Mouse (Mus musculus) heart, adult 2 months (tissue): ENCODE measurements around the gene Zdhhc13. TPM values are rescaled to one million over a fixed set of nuclear protein-coding genes. Genes with fewer than 3 reads are reported as not detected.
A peak's percentile ranks its signal among the peaks of the same experiment; 100 is the strongest.

Experiments
- DNase-seq, 2 experiments: peaks; one replicate each; pipeline ENCODE4 v3.0.0; 2021
- H3K27ac ChIP-seq: fragments of 200-600 bp; 2 replicates; pipeline ENCODE4 v1.8.1; 2022
- H3K27me3 ChIP-seq: fragments of 200-500 bp; 2 replicates; pipeline ENCODE4 v1.6.1; 2012; ENCODE audit warnings: mild to moderate bottlenecking, low read length, inconsistent platforms, mixed read lengths; ENCODE audit not compliant: control insufficient read depth, insufficient read depth
- H3K36me3 ChIP-seq: fragments of 200-500 bp; 2 replicates; pipeline ENCODE4 v1.6.1; 2012; ENCODE audit warnings: low read length, inconsistent platforms; ENCODE audit not compliant: control insufficient read depth, insufficient read depth
- H3K4me1 ChIP-seq: fragments of 200-500 bp; 2 replicates; pipeline ENCODE4 v1.6.1; 2011; ENCODE audit warnings: low read length; ENCODE audit not compliant: control insufficient read depth, insufficient read depth
- H3K4me3 ChIP-seq: fragments of 200-600 bp; 2 replicates; pipeline ENCODE4 v1.8.1; 2022
- H3K79me2 ChIP-seq: fragments of 200-500 bp; replicated peaks from 2 replicates; pipeline ENCODE4 v1.6.1; 2012; ENCODE audit warnings: mild to moderate bottlenecking, inconsistent platforms, low read length, moderate library complexity, mixed read lengths; ENCODE audit not compliant: control insufficient read depth, insufficient read depth
- H3K9ac ChIP-seq: fragments of 200-500 bp; 2 replicates; pipeline ENCODE4 v1.6.1; 2012; ENCODE audit warnings: low read depth, mild to moderate bottlenecking, control low read depth, inconsistent platforms, low read length, mixed read lengths
- CTCF ChIP-seq: fragments of 200-600 bp; IDR thresholded peaks from 2 replicates; pipeline ENCODE4 v1.8.1; 2022; ENCODE audit warnings: antibody characterized with exemption, mild to moderate bottlenecking, moderate library complexity
- EP300 ChIP-seq: fragments of 200-500 bp; IDR thresholded peaks from 2 replicates; pipeline ENCODE4 v1.6.1; 2011; ENCODE audit warnings: low read depth, low read length, control low read depth; ENCODE audit not compliant: insufficient read depth
- POLR2A ChIP-seq: fragments of 200-500 bp; IDR thresholded peaks from 2 replicates; pipeline ENCODE4 v1.6.1; 2011; ENCODE audit warnings: mild to moderate bottlenecking, low read depth, low read length, control low read depth; ENCODE audit not compliant: insufficient read depth
- WGBS: fragments of 180-500 bp; shearing (Covaris S2); methylation state at CpG from one replicate; pipeline ENCODE4 v1.1.7; 2018; 5-methylcytosine and 5-hydroxymethylcytosine counted together
- intact Hi-C: fragments of 180-260 bp; cut with DNase I; formaldehyde crosslinking; loops from one replicate; pipeline ENCODE4 v1.15.1; 2025
- long read RNA-seq: library from polyadenylated mRNA; stranded (forward); transcript quantifications from one replicate; pipeline ENCODE4 v2.0.0, GENCODE M21; 2021
- polyA plus RNA-seq: library from polyadenylated mRNA; depleted of rRNA; stranded (reverse); fragments of >200 nt; gene quantifications from 2 replicates; pipeline ENCODE4 v1.2.3, GENCODE M21; 2012; rRNA removed
- total RNA-seq, 2 experiments: library from RNA; stranded (reverse); gene quantifications; 2 replicates each; pipeline ENCODE4 v1.2.3; 2021

Gene Zdhhc13
- 10 to 100 TPM; 10.9 to 11.0 TPM for total RNA-seq
- 7.1 and 15.1 TPM in 2 replicates for polyA plus RNA-seq
- long read RNA-seq, transcript Zdhhc13-201 (17 exons, 2,410 nt): major isoform, 16 of 20 reads
- long read RNA-seq, partial matches to known transcripts: 0 of 20 reads
- long read RNA-seq, other reads (novel, unspliced or antisense): 4 of 20 reads

- peak within 1 kb of the TSS; percentile 95 for H3K9ac ChIP-seq
- no peaks in the 10 kb centered on the region for H3K27me3 ChIP-seq
- H3K27ac ChIP-seq: peak within 1 kb of the TSS; percentile 66
- WGBS: under 1% methylated on average over 56 of the region's 57 CpGs
- H3K36me3 ChIP-seq: peaks cover 3% of the 10 kb centered on the region; the same call in 1 of the 2 replicates
- peak within 1 kb of the TSS; percentile 76 for H3K4me3 ChIP-seq
- H3K4me1 ChIP-seq: no peaks in the 10 kb centered on the region
- peak; percentile 90 to 93 for DNase-seq
- intact Hi-C loops: no loop called here
- TF ChIP-seq EP300: no peak
- TF ChIP-seq CTCF: no peak
- no peak for TF ChIP-seq POLR2A
- no peaks in the 10 kb centered on the region for H3K79me2 ChIP-seq
Observed at GRCm38 (mm10) chr7:48788851-48789572, at the start of gene Zdhhc13. Gene Zdhhc13, plus strand, starts transcription at chr7:48789003.

GRCm38 (mm10) chr7:48749298-48750163 is 39.3 kb upstream of the Zdhhc13 start:
- intact Hi-C loops: loop anchor here (1.0 to 5.0 kb wide), 3 partner anchors 133 to 518 kb away; partner anchors contain the start of gene E2f8

GRCm38 (mm10) chr7:48750164-48750809 is 38.5 kb upstream of the Zdhhc13 start:
- H3K79me2 ChIP-seq: no peaks in the 10 kb centered on the region
- TF ChIP-seq POLR2A (no peak), CTCF (no peak), EP300 (no peak)
- H3K36me3 ChIP-seq: no peaks in the 10 kb centered on the region
- no peak for DNase-seq
- H3K4me3 ChIP-seq: no peak overlapping the region
- WGBS: 66% methylated on average over 8 of the region's 8 CpGs
- H3K27me3 ChIP-seq: no peaks in the 10 kb centered on the region
- H3K27ac ChIP-seq: no peak overlapping the region
- H3K4me1 ChIP-seq: no peaks in the 10 kb centered on the region
- H3K9ac ChIP-seq: no peak overlapping the region
- intact Hi-C loops: loop anchor here (1.0 to 5.0 kb wide), 3 partner anchors 132 to 517 kb away; partner anchors contain the start of gene E2f8

More at GRCm38 (mm10) chr7:48749298-48750163, 39.3 kb upstream of the Zdhhc13 start:
- Histone ChIP-seq H3K4me3 (peak overlapping the region; percentile 43), H3K36me3 (no peaks in the 10 kb centered on the region), H3K79me2 (no peaks in the 10 kb centered on the region), H3K9ac (no peak overlapping the region; the same call in 1 of the 2 replicates), H3K27ac (no peak overlapping the region), H3K4me1 (no peaks in the 10 kb centered on the region), H3K27me3 (no peaks in the 10 kb centered on the region)
- 1% methylated on average over 24 of the region's 24 CpGs for WGBS
- TF ChIP-seq POLR2A: no peak
- peak; percentile 93 for TF ChIP-seq CTCF
- TF ChIP-seq EP300: 0 out of 2 replicates have a peak, but pooled peaks have one; percentile 50
- peak; percentile 68 to 74 for DNase-seq

GRCm38 (mm10) chr7:48751222-48751621 is 37.6 kb upstream of the Zdhhc13 start:
- no peak for DNase-seq
- TF ChIP-seq POLR2A (no peak), CTCF (no peak), EP300 (no peak)
- no peak overlapping the region for H3K27ac ChIP-seq
- intact Hi-C loops: loop anchor here (5.0 kb wide), 2 partner anchors 131 to 516 kb away; partner anchors contain the start of gene E2f8
- WGBS: 76% methylated on average over 5 of the region's 5 CpGs
- H3K79me2 ChIP-seq: no peaks in the 10 kb centered on the region
- no peaks in the 10 kb centered on the region for H3K27me3 ChIP-seq
- no peaks in the 10 kb centered on the region for H3K36me3 ChIP-seq
- H3K4me3 ChIP-seq: no peak overlapping the region
- H3K9ac ChIP-seq: no peak overlapping the region
- H3K4me1 ChIP-seq: no peaks in the 10 kb centered on the region

- Histone ChIP-seq H3K79me2 (no peaks in the 10 kb centered on the region), H3K36me3 (no peaks in the 10 kb centered on the region), H3K27ac (no peak overlapping the region), H3K27me3 (no peaks in the 10 kb centered on the region), H3K4me1 (no peaks in the 10 kb centered on the region), H3K4me3 (no peak overlapping the region), H3K9ac (no peak overlapping the region)
- TF ChIP-seq EP300: no peak
- WGBS: 78% methylated on average over 3 of the region's 3 CpGs
- no peak for DNase-seq
- intact Hi-C loops: loop anchor here (5.0 kb wide), 2 partner anchors 128 to 513 kb away; partner anchors contain the start of gene E2f8
Observed at GRCm38 (mm10) chr7:48754415-48754974, 34.3 kb upstream of the Zdhhc13 start.
